Mouse (Mus musculus) myocyte (in vitro differentiated cells): ENCODE results near the gene Gm20388. TPM values are rescaled to one million over a fixed set of nuclear protein-coding genes. Genes with fewer than 3 reads are reported as not detected.

Experiments used
- H3K27me3 ChIP-seq: one replicate; pipeline ENCODE4 v1.6.1; 2011; ENCODE audit not compliant: control insufficient read depth, insufficient read depth, insufficient read length
- H3K36me3 ChIP-seq: one replicate; pipeline ENCODE4 v1.6.1; 2011; ENCODE audit not compliant: control insufficient read depth, insufficient read depth
- H3K4me2 ChIP-seq: one replicate; pipeline ENCODE4 v1.6.1; 2011; ENCODE audit warnings: low read depth, control low read depth
- H3K4me3 ChIP-seq: one replicate; pipeline ENCODE4 v1.5.1; 2011; ENCODE audit warnings: mild to moderate bottlenecking, control low read depth, moderate library complexity
- H3K79me2 ChIP-seq: one replicate; pipeline ENCODE4 v1.6.1; 2011; ENCODE audit not compliant: control insufficient read depth, insufficient read depth
- H3ac ChIP-seq: one replicate; pipeline ENCODE4 v1.6.1; 2011; ENCODE audit not compliant: control insufficient read depth, insufficient read length
- CEBPB ChIP-seq: IDR thresholded peaks from 2 replicates; pipeline ENCODE4 v1.6.1; 2011; ENCODE audit warnings: mild to moderate bottlenecking, moderate library complexity; ENCODE audit not compliant: poor library complexity, insufficient read depth, severe bottlenecking
- E2F4 ChIP-seq: IDR thresholded peaks from one replicate; pipeline ENCODE4 v1.6.1; 2011; ENCODE audit warnings: mild to moderate bottlenecking, control low read depth, moderate library complexity; ENCODE audit not compliant: insufficient read depth
- MAX ChIP-seq: IDR thresholded peaks from one replicate; pipeline ENCODE4 v1.6.1; 2011; ENCODE audit warnings: low read depth, mild to moderate bottlenecking, control low read depth
- MYOD1 ChIP-seq, 3 experiments: IDR thresholded peaks; one replicate each; pipeline ENCODE4 v1.6.1; 2011; ENCODE audit warnings: control low read depth in 2 of 3, low read depth in 2 of 3, mild to moderate bottlenecking in 2 of 3, moderate library complexity in 1 of 3; ENCODE audit not compliant: insufficient read length in 2 of 3, control insufficient read depth in 1 of 3
- MYOG ChIP-seq, 3 experiments: IDR thresholded peaks; one replicate each; pipeline ENCODE4 v1.6.1; 2011; ENCODE audit warnings: control low read depth in 2 of 3, low read depth in 2 of 3, mild to moderate bottlenecking in 2 of 3; ENCODE audit not compliant: insufficient read length in 2 of 3, control insufficient read depth in 1 of 3, insufficient read depth in 1 of 3
- POLR2A ChIP-seq: IDR thresholded peaks from one replicate; pipeline ENCODE4 v1.6.1; 2011; ENCODE audit warnings: low read depth, mild to moderate bottlenecking, control low read depth, moderate library complexity; ENCODE audit not compliant: insufficient read length
- POLR2AphosphoS2 ChIP-seq: IDR thresholded peaks from one replicate; pipeline ENCODE4 v1.6.1; 2011; ENCODE audit warnings: low read depth, control low read depth; ENCODE audit not compliant: insufficient read length
- REST ChIP-seq: IDR thresholded peaks from one replicate; pipeline ENCODE4 v1.6.1; 2011; ENCODE audit warnings: mild to moderate bottlenecking, control low read depth, moderate library complexity; ENCODE audit not compliant: insufficient read depth, insufficient read length
- SRF ChIP-seq: IDR thresholded peaks from one replicate; pipeline ENCODE4 v1.6.1; 2011; ENCODE audit warnings: low read depth; ENCODE audit not compliant: control insufficient read depth, insufficient read length
- TCF12 ChIP-seq: IDR thresholded peaks from one replicate; pipeline ENCODE4 v1.6.1; 2011; ENCODE audit warnings: mild to moderate bottlenecking, control low read depth; ENCODE audit not compliant: poor library complexity, insufficient read depth, severe bottlenecking
- TCF3 ChIP-seq: IDR thresholded peaks from one replicate; pipeline ENCODE4 v1.6.1; 2011; ENCODE audit warnings: low read depth, control low read depth; ENCODE audit not compliant: insufficient read length
- USF1 ChIP-seq: IDR thresholded peaks from one replicate; pipeline ENCODE4 v1.6.1; 2011; ENCODE audit warnings: low read depth, mild to moderate bottlenecking, control low read depth, moderate library complexity
- polyA plus RNA-seq: library from polyadenylated mRNA; unstranded; fragments of >200 nt; fragmentation: generic; extraction: Trizol; gene quantifications from one replicate; pipeline ENCODE4 v1.2.1, GENCODE M21; 2012; ENCODE audit warnings: missing spikeins

Gm20388 gene
- polyA plus RNA-seq, 1 experiment, result 15.3 TPM

GRCm38 (mm10) chr8:122993740-122994139 lies 3083.1 kb downstream of the Gm20388 start:
- peaks cover 100% of the 10 kb centered on the region for H3K79me2 ChIP-seq
- no peaks in the 10 kb centered on the region for H3K36me3 ChIP-seq
- peak overlapping the region; percentile 3 for H3K4me2 ChIP-seq
- no peak overlapping the region for H3ac ChIP-seq
- no peak overlapping the region for H3K4me3 ChIP-seq
- H3K27me3 ChIP-seq, result no peaks in the 10 kb centered on the region
- TF ChIP-seq POLR2AphosphoS2, result no peak
- TF ChIP-seq TCF3, result no peak
- no peak for TF ChIP-seq MYOD1 (IDR thresholded peaks at IDR 0.05; ENCODE audit: control insufficient read depth in 1 of 3, insufficient read length in 2 of 3, low read depth in 2 of 3)
- no peak for TF ChIP-seq MAX
- TF ChIP-seq POLR2A, result no peak
- TF ChIP-seq CEBPB, result no peak
- no peak for TF ChIP-seq MYOG (IDR thresholded peaks at IDR 0.05; ENCODE audit: control insufficient read depth in 1 of 3, insufficient read depth in 1 of 3, insufficient read length in 2 of 3, low read depth in 2 of 3)
- no peak for TF ChIP-seq TCF12
- no peak for TF ChIP-seq SRF
- no peak for TF ChIP-seq REST
- TF ChIP-seq E2F4, result no peak
- no peak for TF ChIP-seq USF1

GRCm38 (mm10) chr8:122997963-122998362 lies 3087.3 kb downstream of the Gm20388 start:
- no peaks in the 10 kb centered on the region for H3K27me3 ChIP-seq
- no peaks in the 10 kb centered on the region for H3K36me3 ChIP-seq
- no peak overlapping the region for H3K4me3 ChIP-seq
- peaks cover 100% of the 10 kb centered on the region for H3K79me2 ChIP-seq
- TF ChIP-seq MYOG (IDR thresholded peaks at IDR 0.05; ENCODE audit: control insufficient read depth in 1 of 3, insufficient read depth in 1 of 3, insufficient read length in 2 of 3, low read depth in 2 of 3) (no peak), POLR2AphosphoS2 (no peak), TCF12 (no peak), POLR2A (no peak), SRF (no peak), REST (no peak), USF1 (no peak), MAX (no peak), MYOD1 (IDR thresholded peaks at IDR 0.05; ENCODE audit: control insufficient read depth in 1 of 3, insufficient read length in 2 of 3, low read depth in 2 of 3) (no peak), CEBPB (no peak), E2F4 (no peak), TCF3 (no peak)
- no peak overlapping the region for H3K4me2 ChIP-seq
- no peak overlapping the region for H3ac ChIP-seq

GRCm38 (mm10) chr8:123000311-123000710 lies 3089.7 kb downstream of the Gm20388 start:
- Histone ChIP-seq H3K4me3 (no peak overlapping the region), H3K36me3 (no peaks in the 10 kb centered on the region), H3K27me3 (no peaks in the 10 kb centered on the region), H3K79me2 (peaks cover 100% of the 10 kb centered on the region), H3K4me2 (peak overlapping the region; percentile 52), H3ac (no peak overlapping the region)
- TF ChIP-seq REST, result no peak

- Histone ChIP-seq H3K79me2 (peaks cover 100% of the 10 kb centered on the region), H3ac (no peak overlapping the region), H3K27me3 (no peaks in the 10 kb centered on the region), H3K36me3 (peaks cover 4% of the 10 kb centered on the region), H3K4me2 (peak overlapping the region; percentile 58), H3K4me3 (no peak overlapping the region)
- TF ChIP-seq TCF3, result no peak
- no peak for TF ChIP-seq USF1
- no peak for TF ChIP-seq REST
- TF ChIP-seq E2F4, result no peak
- TF ChIP-seq CEBPB, result no peak
- TF ChIP-seq SRF, result no peak
- TF ChIP-seq POLR2A, result no peak
- no peak for TF ChIP-seq POLR2AphosphoS2
- TF ChIP-seq MAX, result no peak
- TF ChIP-seq MYOD1 (IDR thresholded peaks at IDR 0.05; ENCODE audit: control insufficient read depth in 1 of 3, insufficient read length in 2 of 3, low read depth in 2 of 3), result peak in 2 of 3 experiments; percentile 24 to 31
- no peak for TF ChIP-seq TCF12
- peak in 1 of 3 experiments; percentile 37 for TF ChIP-seq MYOG (IDR thresholded peaks at IDR 0.05; ENCODE audit: control insufficient read depth in 1 of 3, insufficient read depth in 1 of 3, insufficient read length in 2 of 3, low read depth in 2 of 3)
Observed at GRCm38 (mm10) chr8:123004033-123004922, 3093.6 kb downstream of the Gm20388 start.

GRCm38 (mm10) chr8:123005328-123005727 lies 3094.7 kb downstream of the Gm20388 start:
- H3K27me3 ChIP-seq, result no peaks in the 10 kb centered on the region
- peaks cover 100% of the 10 kb centered on the region for H3K79me2 ChIP-seq
- H3K4me2 ChIP-seq, result peak overlapping the region; percentile 58
- H3K36me3 ChIP-seq, result peaks cover 4% of the 10 kb centered on the region
- no peak overlapping the region for H3K4me3 ChIP-seq
- TF ChIP-seq E2F4 (no peak), SRF (no peak), MYOG (IDR thresholded peaks at IDR 0.05; ENCODE audit: control insufficient read depth in 1 of 3, insufficient read depth in 1 of 3, insufficient read length in 2 of 3, low read depth in 2 of 3) (no peak), POLR2AphosphoS2 (no peak), CEBPB (no peak), USF1 (no peak), REST (no peak), POLR2A (no peak), TCF12 (no peak), TCF3 (no peak), MYOD1 (IDR thresholded peaks at IDR 0.05; ENCODE audit: control insufficient read depth in 1 of 3, insufficient read length in 2 of 3, low read depth in 2 of 3) (no peak), MAX (no peak)
- H3ac ChIP-seq, result no peak overlapping the region
